Mouse (Mus musculus): ENCODE results near the gene AI854703.
"Not testable (repeated sequence)": the region's sequence is repeated elsewhere in the genome, so short reads cannot be mapped to it uniquely, and the experiment has no call there.

Gene AI854703

DNA sequence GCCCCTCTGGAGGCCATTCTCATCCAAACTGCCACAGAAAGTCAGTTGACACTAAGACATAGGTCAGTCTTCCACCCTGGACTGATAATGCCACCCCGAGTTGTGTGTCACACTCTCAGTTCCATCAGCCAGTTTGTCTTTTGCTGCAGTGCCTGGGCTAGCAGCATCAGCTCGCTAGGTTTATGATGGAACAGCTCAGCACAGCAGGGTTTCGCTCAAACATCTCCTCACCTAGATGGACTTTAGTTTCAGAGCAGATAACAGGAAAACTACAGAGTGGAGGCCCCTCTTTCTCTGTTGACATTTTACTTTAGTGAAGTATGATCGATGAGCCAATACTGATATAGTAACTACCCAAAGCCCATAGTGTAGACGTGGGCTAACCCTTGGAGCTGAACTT lies 11.8 kb upstream of the AI854703 start:
- no peak for DNase-seq (ENCODE audit: low spot score)

DNA sequence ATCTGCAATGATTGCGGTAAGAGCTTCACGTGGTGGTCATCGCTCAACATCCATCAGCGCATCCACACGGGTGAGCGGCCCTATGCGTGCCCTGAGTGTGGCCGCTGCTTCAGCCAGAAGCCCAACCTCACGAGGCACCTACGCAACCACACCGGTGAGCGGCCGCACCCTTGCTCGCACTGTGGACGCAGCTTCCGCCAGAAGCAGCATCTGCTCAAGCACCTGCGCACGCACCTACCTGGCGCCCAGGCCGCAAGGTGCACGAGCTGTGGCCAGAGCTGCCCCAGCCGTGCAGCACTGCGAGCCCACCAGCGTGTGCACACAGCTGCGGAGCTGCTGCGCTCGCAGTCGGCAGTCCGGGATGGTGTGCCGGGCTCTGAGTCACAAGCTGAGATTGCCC lies 6.5 kb upstream of the AI854703 start:
- no peak for DNase-seq (ENCODE audit: low spot score)

DNA sequence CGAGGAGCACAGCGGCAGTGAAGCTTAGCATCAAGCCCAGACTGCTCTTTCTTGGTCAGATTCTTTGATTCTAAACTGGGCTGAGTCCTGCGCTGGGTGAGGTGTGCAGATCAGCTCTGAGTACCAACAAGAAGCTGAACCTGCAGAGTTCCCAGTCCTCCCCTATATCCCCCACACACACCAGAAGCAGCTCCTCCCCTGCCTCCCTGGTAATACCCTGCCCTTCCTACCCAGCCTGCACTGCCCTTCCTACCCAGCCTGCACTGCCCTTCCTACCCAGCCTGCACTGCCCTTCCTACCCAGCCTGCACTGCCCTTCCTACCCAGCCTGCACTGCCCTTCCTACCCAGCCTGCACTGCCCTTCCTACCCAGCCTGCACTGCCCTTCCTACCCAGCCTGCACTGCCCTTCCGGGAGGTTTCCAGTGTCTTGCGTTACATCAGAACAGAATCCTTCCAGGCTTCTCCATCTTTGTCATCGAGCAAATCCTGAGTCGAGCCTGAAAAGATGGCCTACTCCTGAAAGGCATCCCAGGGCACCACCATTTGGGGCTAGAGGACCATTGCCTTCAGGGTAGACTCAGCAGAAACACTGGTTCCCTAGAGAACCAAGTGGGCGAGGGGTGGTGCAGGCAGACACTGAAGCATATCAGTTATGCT lies 4.2 kb upstream of the AI854703 start:
- not testable (repeated sequence) for DNase-seq (ENCODE audit: low spot score)

DNA sequence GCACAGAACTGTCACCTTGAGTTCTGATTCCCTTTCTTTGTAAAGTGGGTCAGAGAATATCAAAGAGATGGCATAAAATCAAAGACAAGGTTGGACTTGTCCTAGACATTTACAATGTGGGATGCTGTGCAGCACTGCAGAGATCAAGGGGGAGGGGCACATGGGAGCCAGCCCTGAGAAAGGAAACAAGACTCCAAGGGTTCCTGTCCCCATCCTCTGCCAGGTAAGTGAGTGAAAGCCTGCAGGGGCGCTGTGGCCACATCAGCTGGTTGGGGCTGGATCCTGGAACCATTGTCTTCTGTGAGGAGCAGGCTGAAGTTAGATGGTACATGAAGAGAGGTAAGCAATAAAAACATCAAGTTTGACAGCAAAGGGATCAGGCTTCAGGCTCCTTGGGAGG lies 3.1 kb upstream of the AI854703 start:
- no peak for DNase-seq (ENCODE audit: low spot score)

DNA sequence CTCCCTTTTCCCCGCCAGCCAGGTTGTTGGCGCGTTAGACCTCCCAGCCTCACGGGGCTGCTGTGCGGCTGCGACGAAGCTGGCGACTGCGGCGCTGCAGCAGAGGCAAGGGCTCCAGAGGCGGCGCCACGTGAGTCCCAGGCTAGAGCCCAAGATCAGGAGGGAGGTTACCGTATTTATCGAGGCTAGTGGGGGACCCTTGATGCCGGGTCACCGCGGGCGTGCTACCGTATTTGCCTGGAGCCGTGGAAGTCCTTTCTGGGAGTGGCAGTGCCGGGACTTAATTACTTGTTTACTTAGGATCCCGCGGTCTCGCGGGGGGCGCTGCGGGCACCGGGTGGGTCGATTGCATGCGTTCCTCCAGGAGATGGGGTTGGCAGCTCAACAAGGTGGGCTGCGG lies 420 bp downstream of the AI854703 start:
- DNase-seq (ENCODE audit: low spot score) = no peak

DNA sequence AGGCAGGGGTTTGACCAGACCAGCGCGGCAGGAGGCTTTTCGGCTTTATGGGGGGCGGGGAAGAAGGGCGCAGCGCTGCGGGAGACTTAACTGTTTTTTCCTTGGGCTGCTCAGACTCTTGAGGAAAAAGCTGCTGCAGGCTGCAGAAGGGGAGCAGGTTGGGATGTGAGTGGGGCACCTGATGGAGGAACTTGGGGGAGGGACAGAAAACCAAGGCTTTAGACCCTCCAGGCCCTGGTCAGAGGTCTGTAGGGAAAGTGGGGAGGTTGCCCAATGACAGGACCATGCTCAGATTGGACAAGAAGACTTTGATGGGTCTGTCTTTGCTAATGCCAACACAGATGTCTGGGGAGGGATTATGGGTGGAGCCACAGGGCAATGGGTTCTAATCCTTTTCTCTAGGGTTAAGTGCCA lies 954 bp downstream of the AI854703 start:
- DNase-seq (ENCODE audit: low spot score) = no peak

DNA sequence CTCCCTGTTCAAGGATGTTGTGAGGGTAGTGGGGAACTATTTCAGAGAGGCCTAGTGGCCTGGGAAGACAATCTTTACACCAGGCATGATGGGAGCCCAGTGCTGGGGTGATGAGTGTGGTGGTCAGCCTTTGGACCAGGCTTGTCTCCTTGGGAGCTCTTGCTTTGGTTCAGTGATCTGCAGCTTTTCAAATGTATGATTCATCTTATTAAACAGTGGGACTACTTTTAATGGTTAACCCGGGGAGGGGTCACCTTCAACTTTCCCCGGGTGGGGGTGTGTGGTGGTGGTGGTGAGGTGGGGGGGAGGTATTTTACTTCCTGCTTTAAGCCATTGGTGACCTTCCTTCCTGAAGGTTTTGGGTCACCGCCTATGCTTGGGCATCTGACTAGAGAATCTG lies 1.8 kb downstream of the AI854703 start:
- DNase-seq (ENCODE audit: low spot score) = no peak

DNA sequence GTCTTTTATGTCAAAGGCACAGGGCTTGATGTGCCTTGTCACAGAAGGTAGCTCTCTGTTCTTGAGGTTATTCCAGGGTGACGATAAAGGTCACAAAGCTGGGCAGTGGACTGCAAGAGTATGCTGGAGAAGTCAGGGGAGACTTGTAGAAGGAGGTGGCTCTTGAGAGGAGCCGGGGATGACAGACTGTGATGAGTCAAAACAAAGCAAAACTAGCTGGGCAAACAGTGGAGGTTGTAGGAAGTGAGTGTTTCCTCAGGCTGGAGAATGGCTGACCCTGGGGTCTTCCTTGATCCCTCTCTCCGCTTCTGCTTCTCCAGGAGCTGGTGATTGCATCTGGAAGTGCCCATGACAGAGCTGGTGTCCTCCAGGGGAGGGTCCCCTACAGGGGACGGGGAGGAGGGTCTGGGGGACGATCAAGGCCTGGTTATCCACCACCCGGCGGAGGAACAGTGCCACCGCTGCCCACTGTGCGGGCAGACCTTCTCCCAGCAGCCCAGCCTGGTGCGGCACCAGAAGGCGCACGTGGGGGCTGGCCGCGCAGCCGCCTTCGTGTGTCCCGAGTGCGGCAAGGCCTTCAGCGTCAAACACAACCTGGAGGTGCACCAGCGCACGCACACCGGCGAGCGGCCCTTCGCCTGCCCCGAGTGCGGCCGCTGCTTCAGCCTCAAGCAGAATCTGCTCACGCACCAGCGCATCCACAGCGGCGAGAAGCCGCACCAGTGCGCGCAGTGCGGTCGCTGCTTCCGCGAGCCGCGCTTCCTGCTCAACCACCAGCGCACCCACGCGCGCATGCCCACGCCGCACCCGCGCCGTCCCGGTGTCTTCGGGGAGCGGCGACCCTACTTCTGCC lies 2.5 kb downstream of the AI854703 start:
- DNase-seq (ENCODE audit: low spot score) = no peak

DNA sequence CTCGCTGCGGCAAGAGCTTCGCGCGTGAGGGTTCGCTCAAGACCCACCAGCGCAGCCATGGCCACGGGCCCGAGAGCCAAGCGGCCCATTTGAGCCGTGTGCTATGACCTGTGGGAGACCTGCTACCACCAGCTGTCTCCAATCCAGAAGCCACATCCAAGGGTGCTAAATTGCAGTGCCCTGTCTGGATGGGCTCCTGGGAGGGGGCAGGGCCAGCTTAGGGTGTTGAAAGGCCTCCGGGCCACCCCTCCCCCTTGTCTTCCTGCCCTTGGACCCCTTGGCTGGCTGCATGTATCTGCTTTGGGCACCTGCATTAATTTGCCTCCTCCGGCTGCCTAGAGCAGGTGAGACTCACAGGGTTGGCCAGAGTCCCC lies 3.1 kb downstream of the AI854703 start:
- DNase-seq (ENCODE audit: low spot score) = no peak

DNA sequence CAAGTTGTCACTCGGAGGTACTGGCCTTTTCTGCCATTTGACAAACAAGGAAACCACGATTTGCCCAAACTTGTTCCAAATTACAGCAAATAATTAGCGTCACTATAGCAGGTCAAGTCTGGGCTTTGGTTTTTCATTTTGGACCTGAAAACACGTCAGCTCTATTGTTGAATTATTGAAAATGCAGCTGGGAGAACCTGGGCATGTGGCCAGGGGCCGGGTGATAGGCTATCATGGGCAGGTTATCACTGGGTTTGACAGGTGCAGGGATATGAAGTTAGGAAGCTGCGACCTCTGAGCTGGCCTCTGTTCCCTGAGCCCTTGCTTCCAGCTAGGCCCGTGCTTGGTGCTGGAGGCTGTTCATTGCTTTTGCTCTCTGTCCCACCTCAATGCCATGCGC lies 4.3 kb downstream of the AI854703 start:
- no peak for DNase-seq (ENCODE audit: low spot score)

DNA sequence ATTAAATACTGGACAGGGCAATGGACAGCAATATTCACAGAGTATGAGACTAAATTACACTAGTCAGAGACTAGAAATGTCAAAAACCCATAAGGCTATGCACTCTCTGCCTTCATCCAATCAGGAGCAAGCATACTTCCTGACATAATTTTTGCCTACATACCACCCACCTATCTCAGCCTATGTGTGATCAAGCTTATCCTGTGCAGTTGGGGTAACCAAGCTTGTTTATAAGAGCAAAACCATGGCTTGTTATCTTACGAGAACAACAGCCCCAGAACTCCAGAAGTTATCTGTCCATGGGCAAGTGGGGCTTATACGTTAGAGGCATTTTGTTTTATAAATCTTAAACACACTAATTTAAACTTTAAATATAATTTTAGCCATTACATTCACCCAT lies 8.5 kb downstream of the AI854703 start:
- DNase-seq (ENCODE audit: low spot score) = no peak

DNA sequence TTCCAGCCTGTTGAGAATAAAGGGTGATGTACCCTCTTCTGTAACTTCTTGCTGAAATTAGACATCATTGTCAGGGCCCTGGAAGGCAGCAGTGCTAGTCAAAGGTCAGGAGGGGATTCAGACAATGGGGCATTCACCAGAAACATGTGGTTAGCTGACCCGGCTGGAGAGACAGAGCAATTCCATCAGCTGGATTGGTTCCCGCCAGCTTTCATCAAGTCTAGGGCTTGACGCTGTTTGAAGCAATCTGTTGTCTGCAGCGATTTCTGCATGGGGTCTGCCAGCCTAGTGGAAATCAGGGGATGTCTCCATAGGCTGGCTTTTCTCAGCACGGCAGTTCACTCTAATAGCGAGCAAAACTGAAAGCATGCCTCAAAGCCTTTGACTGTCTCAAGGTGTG lies 10.0 kb downstream of the AI854703 start:
- DNase-seq (ENCODE audit: low spot score) = no peak

DNA sequence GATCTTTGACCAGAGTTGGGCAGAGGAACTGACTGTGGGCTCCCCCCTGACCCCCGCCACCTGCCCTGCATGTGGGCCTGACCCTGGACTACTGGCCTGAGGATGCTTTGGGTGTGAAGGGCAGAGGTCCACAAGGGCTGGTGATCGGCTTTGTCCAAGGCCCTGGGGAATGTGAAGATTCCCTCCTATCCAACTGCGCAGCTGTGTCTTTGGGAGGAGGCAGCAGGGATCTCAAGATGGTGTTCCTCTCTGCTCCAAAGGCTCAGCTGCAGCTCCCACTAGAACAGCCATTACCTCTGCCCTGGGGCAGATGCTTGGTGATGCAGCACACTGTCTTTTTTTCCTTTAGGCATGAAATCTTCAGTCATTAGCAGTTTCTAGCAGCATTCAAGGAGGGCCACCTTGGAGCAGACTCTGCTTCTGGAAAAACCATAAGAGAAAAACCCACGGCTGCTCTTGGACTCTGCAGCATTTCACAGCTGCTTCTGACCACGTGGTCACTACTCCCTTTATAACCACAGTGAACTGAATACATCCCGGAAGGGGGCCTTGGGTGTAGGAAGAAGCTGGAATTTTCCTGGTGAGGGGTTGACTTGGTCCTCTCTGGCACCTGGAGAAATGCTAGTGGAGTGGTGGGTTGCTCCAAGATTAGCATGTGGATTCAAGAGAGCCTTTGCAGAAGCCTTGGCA lies 11.4 kb downstream of the AI854703 start:
- no peak for DNase-seq (ENCODE audit: low spot score)

DNA sequence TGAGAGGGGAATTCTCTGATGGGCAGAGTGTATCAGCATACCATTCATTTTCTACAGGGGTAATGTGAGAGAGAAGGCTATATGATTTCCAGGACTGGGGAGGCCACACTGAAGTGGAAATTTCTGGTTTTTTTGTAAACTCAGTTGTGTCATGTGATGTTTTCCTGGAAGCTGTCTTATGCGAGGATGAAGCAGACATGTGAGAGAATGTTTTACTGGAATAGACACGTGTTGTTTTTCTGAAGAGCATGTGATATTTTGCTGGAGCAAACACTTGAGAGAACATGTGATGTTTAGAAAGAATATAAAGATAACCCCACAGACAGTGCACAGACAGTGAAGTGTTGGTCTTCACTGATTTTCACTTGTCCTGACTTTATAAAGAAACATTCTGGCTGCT lies 12.0 kb downstream of the AI854703 start:
- no peak for DNase-seq (ENCODE audit: low spot score)

DNA sequence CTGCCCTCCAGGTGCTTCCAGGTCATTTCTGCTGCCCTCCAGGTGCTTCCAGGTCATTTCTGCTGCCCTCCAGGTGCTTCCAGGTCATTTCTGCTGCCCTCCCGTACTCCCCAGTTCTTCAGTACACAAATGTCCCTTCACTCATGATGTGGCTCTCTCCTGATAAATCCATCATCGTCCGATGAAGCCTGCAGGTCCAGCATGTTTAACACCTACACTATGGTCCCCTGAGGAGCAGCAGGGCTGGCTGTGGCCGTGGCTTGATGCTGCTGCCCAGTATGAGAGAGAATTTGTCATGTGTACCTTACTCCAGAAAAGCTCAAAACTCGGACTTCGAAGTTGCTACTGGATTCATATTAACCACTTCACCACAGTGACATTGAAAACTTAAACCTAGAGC lies 14.8 kb downstream of the AI854703 start:
- no peak for DNase-seq (ENCODE audit: low spot score)

DNA sequence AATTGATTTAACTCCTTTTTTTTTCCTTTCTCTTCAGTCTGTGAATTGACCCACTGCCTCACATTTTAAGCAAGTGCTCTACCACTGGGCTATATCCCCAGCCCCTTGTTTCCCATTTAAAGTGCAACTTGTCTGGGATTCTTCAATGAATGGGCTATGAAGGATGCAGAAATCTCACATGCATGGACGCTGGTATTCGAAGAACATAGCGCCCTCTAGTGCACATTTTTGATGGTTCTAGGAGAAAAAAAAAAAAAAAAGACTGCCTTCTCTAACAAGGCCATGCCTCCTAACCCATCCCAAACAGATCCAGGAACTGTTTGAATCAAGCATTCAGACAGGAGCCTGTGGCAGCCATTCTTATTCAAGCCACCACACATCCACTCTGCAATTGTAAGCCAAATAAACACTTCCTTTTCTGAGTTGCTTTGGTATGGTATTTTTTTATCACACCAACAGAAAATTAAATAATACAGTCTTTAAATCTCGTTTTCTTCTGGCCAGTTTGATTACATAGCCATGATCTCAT lies 16.3 kb downstream of the AI854703 start:
- no peak for DNase-seq (ENCODE audit: low spot score)

DNA sequence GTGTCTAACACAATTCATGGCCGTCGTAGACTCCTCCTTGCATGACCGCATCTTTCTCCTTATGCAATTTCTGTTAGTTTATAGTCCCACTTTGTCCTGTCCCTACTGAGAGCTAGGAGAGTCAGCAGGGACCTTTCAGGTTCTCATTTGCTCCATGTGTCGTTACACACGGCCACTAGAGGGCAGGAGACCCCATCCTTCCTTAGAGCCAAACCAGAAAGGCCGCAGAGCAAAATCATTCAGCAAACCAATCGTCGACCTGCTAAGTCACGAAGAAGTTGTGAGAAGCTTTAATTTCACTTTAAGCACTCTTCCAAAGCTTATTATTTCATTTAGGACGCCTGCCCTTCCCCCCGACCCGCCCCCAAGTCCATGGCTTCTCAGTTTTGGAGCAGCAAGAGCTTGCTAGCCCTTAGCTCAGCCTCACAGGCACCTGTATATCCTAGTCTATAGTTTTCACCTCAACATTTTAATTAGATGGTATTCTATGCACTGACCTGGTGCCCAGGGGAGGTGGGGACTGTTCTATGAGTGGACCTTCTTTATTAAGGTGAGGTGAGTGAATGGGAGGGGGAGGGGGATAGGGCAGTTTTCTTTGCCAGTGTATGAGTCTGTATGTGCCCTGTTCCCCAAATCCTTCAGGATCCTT lies 19.2 kb downstream of the AI854703 start:
- DNase-seq (ENCODE audit: low spot score) = no peak

DNA sequence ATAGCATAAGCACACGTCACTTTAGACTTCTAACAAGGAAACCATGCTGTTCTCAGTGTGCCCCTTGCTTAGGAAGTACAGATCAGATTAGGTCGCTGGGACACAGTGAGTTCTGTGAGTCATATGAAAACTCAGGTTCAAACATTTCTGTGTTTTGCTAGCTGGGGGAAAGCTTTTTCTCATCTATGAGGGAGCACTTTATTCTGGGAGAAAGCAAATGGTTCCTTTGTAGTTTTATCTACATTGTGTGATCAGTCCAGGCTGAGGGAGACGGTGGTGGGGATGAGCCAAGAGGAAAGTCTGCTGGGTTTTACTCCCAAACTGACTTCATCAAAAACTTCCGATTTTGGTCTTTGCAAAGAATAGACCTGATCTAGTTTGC lies 19.7 kb downstream of the AI854703 start:
- DNase-seq (ENCODE audit: low spot score) = no peak

DNA sequence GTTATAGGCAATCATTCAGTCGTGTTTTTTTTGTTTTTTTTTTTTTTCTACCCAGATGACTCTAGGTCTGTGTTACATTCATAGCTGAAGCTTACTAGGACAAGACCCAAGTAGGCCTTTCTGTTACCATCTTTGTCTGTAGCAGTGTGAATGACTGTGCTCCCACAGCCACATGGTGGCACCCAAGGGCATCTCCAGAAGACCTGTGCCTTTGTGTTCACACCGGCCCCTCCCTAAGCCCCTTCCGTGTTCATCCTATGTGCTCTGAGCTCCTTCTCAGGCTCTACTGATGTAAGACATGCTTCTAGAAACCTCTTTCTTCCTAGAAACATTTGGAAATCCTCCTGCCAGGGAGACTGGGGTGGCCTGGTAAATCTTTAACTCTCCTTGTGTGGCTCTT lies 20.4 kb downstream of the AI854703 start, which contains the start of gene Gimap8:
Gene Gimap8, plus strand, starts transcription at position 240 of the 400 bp plus-strand sequence.
- DNase-seq (ENCODE audit: low spot score) = no peak

DNA sequence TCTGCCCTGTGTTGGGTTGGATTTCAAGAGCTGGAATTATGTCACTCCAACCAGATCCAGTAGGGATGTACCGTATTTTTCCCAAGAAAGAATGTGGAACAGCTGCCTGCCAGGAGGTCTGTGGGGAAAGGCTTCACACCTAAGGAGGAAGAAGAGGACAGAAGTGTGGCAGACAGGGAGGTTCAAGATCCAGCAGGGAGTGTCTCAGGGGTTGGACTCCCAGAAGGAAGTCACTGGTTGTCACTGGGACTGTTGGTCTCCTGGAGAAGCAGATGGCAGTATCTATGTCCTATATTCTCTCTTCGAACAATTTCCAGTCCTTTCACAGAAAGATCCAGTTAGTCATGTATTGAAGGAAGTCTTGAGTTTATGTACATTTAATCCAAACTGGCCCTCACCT lies 21.0 kb downstream of the AI854703 start:
- DNase-seq (ENCODE audit: low spot score) = no peak

DNA sequence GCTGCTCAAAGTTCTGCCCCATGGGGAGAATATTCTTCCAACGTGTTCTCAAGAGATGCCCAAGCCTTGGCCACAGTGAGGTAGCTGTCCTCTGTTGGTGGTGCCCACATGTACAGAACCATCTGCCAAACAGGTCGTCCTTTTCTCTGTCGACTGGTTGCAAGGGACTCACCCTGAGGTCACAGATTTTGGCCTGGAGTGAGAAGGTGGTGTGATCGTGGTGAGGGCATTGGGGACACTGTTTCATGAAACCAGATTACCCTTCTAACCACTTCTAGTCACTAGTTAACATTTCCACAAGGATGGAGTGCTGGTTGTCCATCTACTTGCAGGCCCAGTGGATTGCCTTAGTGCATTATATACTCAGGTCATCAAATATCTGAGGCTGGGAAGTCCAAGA lies 22.2 kb downstream of the AI854703 start:
- DNase-seq (ENCODE audit: low spot score) = no peak

DNA sequence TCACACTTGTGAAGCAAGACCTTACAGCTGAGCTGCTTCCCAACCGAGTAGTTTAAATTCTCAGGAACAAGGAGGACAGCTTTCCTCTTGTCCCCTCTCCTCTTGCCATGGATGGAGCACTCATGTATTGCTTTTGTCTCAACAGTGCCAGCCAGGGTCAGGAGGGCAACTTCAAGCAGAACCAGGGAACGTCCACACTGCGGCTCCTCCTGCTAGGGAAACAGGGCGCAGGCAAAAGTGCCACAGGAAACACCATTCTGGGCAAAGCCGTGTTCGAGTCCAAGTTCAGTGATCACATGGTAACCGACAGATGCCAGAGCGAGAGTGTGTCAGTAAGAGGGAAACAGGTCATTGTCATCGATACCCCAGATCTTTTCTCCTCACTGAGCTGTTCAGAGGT lies 23.5 kb downstream of the AI854703 start:
- DNase-seq (ENCODE audit: low spot score) = no peak

Measured in ovary, postnatal 10 days (tissue).